Mouse (Mus musculus) forebrain, embryonic 10.5 days (tissue): ENCODE data around the gene Pop5. TPM values are rescaled to one million over a fixed set of nuclear protein-coding genes. Genes with fewer than 3 reads are reported as not detected.

Experiments used
- DNase-seq: peaks from one replicate; pipeline ENCODE4 v3.0.0-alpha.2; 2017; ENCODE audit warnings: low spot score; ENCODE audit errors: extremely low spot score
- H3K27ac ChIP-seq: fragments of 300-500 bp; sonication (generic); 2 replicates; pipeline ENCODE4 v1.5.1; 2016; ENCODE audit warnings: mild to moderate bottlenecking
- H3K27me3 ChIP-seq: fragments of 300-500 bp; sonication (generic); 2 replicates; pipeline ENCODE4 v1.6.1; 2016; ENCODE audit warnings: mild to moderate bottlenecking; ENCODE audit not compliant: poor library complexity, severe bottlenecking
- H3K36me3 ChIP-seq: fragments of 300-500 bp; sonication (generic); replicated peaks from 2 replicates; pipeline ENCODE4 v1.6.1; 2016; ENCODE audit warnings: mild to moderate bottlenecking, moderate library complexity
- H3K4me1 ChIP-seq: fragments of 300-500 bp; sonication (generic); 2 replicates; pipeline ENCODE4 v1.6.1; 2016
- H3K4me3 ChIP-seq: fragments of 300-500 bp; sonication (generic); 2 replicates; pipeline ENCODE4 v1.5.1; 2016; ENCODE audit warnings: mild to moderate bottlenecking, moderate library complexity
- H3K9me3 ChIP-seq: fragments of 300-500 bp; sonication (generic); 2 replicates; pipeline ENCODE4 v1.6.1; 2016; ENCODE audit warnings: mild to moderate bottlenecking, moderate library complexity
- WGBS: fragments of 180-500 bp; shearing (Covaris S2); methylation state at CpG from one replicate; pipeline ENCODE4 v1.1.7; 2016; 5-methylcytosine and 5-hydroxymethylcytosine counted together
- polyA plus RNA-seq: library from polyadenylated mRNA; unstranded; fragments of >200 nt; fragmentation: Nextera tagmentation; extraction: Ambion mirVana; gene quantifications from 2 replicates; pipeline ENCODE4 v1.2.1, GENCODE M21; 2016

Pop5 gene
- polyA plus RNA-seq, 1 experiment from 2014 or later, result 119 TPM

- H3K36me3 ChIP-seq, result peaks cover 74% of the 10 kb centered on the region
- no peaks in the 10 kb centered on the region for H3K9me3 ChIP-seq
- WGBS, result 91% methylated on average over 10 of the region's 10 CpGs
Observed at GRCm38 (mm10) chr5:115256909-115257546, 21.4 kb downstream of the Pop5 start.

GRCm38 (mm10) chr5:115260356-115260755 lies 24.7 kb downstream of the Pop5 start:
- no peak for DNase-seq
- Histone ChIP-seq H3K4me1 (0 out of 2 replicates have a peak, but pooled peaks cover 3% of the 10 kb centered on the region), H3K27me3 (no peaks in the 10 kb centered on the region), H3K9me3 (no peaks in the 10 kb centered on the region), H3K27ac (no peak overlapping the region), H3K4me3 (no peak overlapping the region), H3K36me3 (peaks cover 88% of the 10 kb centered on the region)
- 91% methylated on average over 6 of the region's 6 CpGs for WGBS

More at GRCm38 (mm10) chr5:115256909-115257546, 21.4 kb downstream of the Pop5 start:
- no peak for DNase-seq
- Histone ChIP-seq H3K4me3 (no peak overlapping the region), H3K4me1 (no peaks in the 10 kb centered on the region), H3K27me3 (no peaks in the 10 kb centered on the region), H3K27ac (no peak overlapping the region)

GRCm38 (mm10) chr5:115261141-115261540 lies 25.5 kb downstream of the Pop5 start:
- no peak overlapping the region for H3K27ac ChIP-seq
- no peak for DNase-seq
- peaks cover 4% of the 10 kb centered on the region; the same call in 1 of the 2 replicates for H3K4me1 ChIP-seq
- H3K36me3 ChIP-seq, result peaks cover 87% of the 10 kb centered on the region
- no peaks in the 10 kb centered on the region for H3K27me3 ChIP-seq
- no peak overlapping the region for H3K4me3 ChIP-seq
- H3K9me3 ChIP-seq, result no peaks in the 10 kb centered on the region
- WGBS, result 94% methylated on average over 8 of the region's 8 CpGs

GRCm38 (mm10) chr5:115261880-115262279 lies 26.2 kb downstream of the Pop5 start:
- no peak overlapping the region for H3K4me3 ChIP-seq
- no peaks in the 10 kb centered on the region for H3K27me3 ChIP-seq
- no peak for DNase-seq
- no peaks in the 10 kb centered on the region for H3K9me3 ChIP-seq
- peaks cover 87% of the 10 kb centered on the region for H3K36me3 ChIP-seq
- 89% methylated on average over 1 of the region's 1 CpGs for WGBS
- no peak overlapping the region for H3K27ac ChIP-seq
- peaks cover 7% of the 10 kb centered on the region; the same call in 1 of the 2 replicates for H3K4me1 ChIP-seq

GRCm38 (mm10) chr5:115262502-115263291 lies 27.1 kb downstream of the Pop5 start:
- 90% methylated on average over 14 of the region's 14 CpGs for WGBS

GRCm38 (mm10) chr5:115266340-115266739 lies 30.7 kb downstream of the Pop5 start:
- no peaks in the 10 kb centered on the region for H3K9me3 ChIP-seq
- H3K4me3 ChIP-seq, result 0 out of 2 replicates have a peak overlapping the region, but pooled peaks have one; percentile 3
- WGBS, result 90% methylated on average over 5 of the region's 5 CpGs
- DNase-seq, result no peak
- peaks cover 37% of the 10 kb centered on the region for H3K4me1 ChIP-seq
- no peak overlapping the region for H3K27ac ChIP-seq
- peaks cover 84% of the 10 kb centered on the region for H3K36me3 ChIP-seq
- no peaks in the 10 kb centered on the region for H3K27me3 ChIP-seq

More at GRCm38 (mm10) chr5:115262502-115263291, 27.1 kb downstream of the Pop5 start:
- no peaks in the 10 kb centered on the region for H3K9me3 ChIP-seq
- H3K27ac ChIP-seq, result no peak overlapping the region
- H3K27me3 ChIP-seq, result no peaks in the 10 kb centered on the region
- H3K4me3 ChIP-seq, result no peak overlapping the region
- no peak for DNase-seq
- H3K36me3 ChIP-seq, result peaks cover 87% of the 10 kb centered on the region
- H3K4me1 ChIP-seq, result peaks cover 7% of the 10 kb centered on the region; the same call in 1 of the 2 replicates

- DNase-seq, result no peak
- peaks cover 80% of the 10 kb centered on the region for H3K36me3 ChIP-seq
- WGBS, result 92% methylated on average over 8 of the region's 8 CpGs
- no peaks in the 10 kb centered on the region for H3K27me3 ChIP-seq
- no peak overlapping the region for H3K4me3 ChIP-seq
- no peaks in the 10 kb centered on the region for H3K9me3 ChIP-seq
- H3K27ac ChIP-seq, result no peak overlapping the region
- peaks cover 43% of the 10 kb centered on the region for H3K4me1 ChIP-seq
Observed at GRCm38 (mm10) chr5:115266787-115267468, 31.3 kb downstream of the Pop5 start.

GRCm38 (mm10) chr5:115267469-115268045 lies 31.9 kb downstream of the Pop5 start:
- no peak for DNase-seq
- no peak overlapping the region for H3K27ac ChIP-seq
- no peak overlapping the region for H3K4me3 ChIP-seq
- peaks cover 78% of the 10 kb centered on the region for H3K36me3 ChIP-seq
- H3K27me3 ChIP-seq, result no peaks in the 10 kb centered on the region
- H3K4me1 ChIP-seq, result peaks cover 46% of the 10 kb centered on the region
- 90% methylated on average over 3 of the region's 3 CpGs for WGBS
- no peaks in the 10 kb centered on the region for H3K9me3 ChIP-seq

- no peaks in the 10 kb centered on the region for H3K9me3 ChIP-seq
- H3K36me3 ChIP-seq, result peaks cover 70% of the 10 kb centered on the region
- H3K4me1 ChIP-seq, result peaks cover 50% of the 10 kb centered on the region
- no peak for DNase-seq
- H3K27me3 ChIP-seq, result no peaks in the 10 kb centered on the region
- no peak overlapping the region for H3K27ac ChIP-seq
- H3K4me3 ChIP-seq, result no peak overlapping the region
- 74% methylated on average over 3 of the region's 3 CpGs for WGBS
Observed at GRCm38 (mm10) chr5:115268266-115268665, 32.6 kb downstream of the Pop5 start.

GRCm38 (mm10) chr5:115269969-115270368 lies 34.3 kb downstream of the Pop5 start:
- DNase-seq, result no peak
- Histone ChIP-seq H3K27me3 (no peaks in the 10 kb centered on the region), H3K4me1 (peaks cover 53% of the 10 kb centered on the region), H3K9me3 (no peaks in the 10 kb centered on the region), H3K4me3 (peak overlapping the region; percentile 86; the same call in 1 of the 2 replicates), H3K27ac (no peak overlapping the region), H3K36me3 (peaks cover 57% of the 10 kb centered on the region)
- 85% methylated on average over 1 of the region's 1 CpGs for WGBS

GRCm38 (mm10) chr5:115271931-115272811 lies 36.5 kb downstream of the Pop5 start:
- WGBS, result under 1% methylated on average over 77 of the region's 77 CpGs
- no peaks in the 10 kb centered on the region for H3K9me3 ChIP-seq
- H3K4me1 ChIP-seq, result peaks cover 48% of the 10 kb centered on the region
- peak overlapping the region; percentile 95 for H3K27ac ChIP-seq
- H3K4me3 ChIP-seq, result peak overlapping the region; percentile 86
- no peaks in the 10 kb centered on the region for H3K27me3 ChIP-seq
- peak; percentile 56 for DNase-seq
- H3K36me3 ChIP-seq, result peaks cover 37% of the 10 kb centered on the region
